Mouse (Mus musculus) spleen, adult 18-20 months (tissue): ENCODE measurements at regions not wholly inside any gene's neighbourhood (a gene's known extent, or its start where the extent isn't known, plus 50 kb on each side); places are given as distances from the start of the nearest gene placed in this dataset.

ENCODE experiments used
- DNase-seq, 2 experiments: peaks; one replicate each; pipeline ENCODE4 v3.0.0; 2022; ENCODE audit warnings: mixed read lengths in 2 of 2

DNA sequence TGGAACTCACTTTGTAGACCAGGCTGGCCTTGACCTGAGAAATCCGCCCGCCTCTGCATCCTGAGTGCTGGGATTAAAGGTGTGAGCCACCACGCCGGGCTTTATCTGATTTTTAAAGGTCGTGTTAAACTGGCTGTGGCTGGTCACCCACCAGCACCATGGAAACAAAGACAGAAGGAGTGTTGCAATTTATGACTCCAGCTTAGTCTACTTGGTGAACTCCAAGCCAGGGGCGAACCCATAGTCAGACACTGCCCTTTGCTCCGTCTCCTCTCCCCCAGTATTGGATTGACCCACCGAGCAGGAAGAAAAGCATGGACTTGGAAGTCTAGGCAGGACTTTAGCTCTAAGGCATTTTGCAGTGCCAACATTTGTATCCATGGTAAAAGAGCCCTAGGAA is 86.5 kb upstream of the Fam3c start:
- DNase-seq, result no peak

DNA sequence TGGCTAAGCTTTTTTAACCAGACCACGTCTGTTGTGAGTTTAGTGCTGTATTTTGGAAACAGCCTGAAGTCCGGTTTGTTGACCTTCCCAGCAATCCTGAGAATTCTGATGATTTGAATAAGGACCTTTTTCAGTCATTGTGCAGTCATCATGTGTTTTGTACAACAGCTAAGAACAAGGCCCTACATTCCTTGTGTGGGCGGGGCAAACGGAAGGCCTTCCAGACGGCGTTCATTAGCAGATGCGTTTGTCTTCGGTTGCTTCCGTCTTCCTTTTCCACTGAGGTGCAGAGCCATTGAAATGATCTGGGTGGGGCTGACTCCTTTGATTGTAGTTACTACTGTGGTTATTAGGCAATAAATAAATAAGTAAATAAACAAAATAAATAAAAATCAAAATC is 83.8 kb upstream of the Fam3c start:
- DNase-seq, result no peak

DNA sequence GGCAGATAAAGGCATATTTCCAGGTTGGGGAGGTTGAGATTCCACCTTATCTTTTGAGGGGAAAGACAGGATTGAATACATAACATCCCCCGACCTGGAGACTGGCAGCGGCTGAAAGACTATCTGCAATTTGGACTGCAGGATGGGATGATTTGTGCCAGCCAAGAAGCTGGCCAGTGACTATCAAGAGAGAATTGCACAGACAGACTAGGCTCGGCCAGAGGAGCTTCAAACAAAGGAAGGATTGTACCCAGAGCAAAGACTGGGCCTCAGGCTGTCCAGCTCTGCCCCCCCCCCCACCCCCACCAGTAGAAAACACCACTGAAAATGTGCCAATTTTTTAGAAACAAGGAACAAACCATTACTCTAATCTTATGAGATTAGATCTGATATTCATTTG is 73.0 kb upstream of the Fam3c start:
- DNase-seq, result no peak

DNA sequence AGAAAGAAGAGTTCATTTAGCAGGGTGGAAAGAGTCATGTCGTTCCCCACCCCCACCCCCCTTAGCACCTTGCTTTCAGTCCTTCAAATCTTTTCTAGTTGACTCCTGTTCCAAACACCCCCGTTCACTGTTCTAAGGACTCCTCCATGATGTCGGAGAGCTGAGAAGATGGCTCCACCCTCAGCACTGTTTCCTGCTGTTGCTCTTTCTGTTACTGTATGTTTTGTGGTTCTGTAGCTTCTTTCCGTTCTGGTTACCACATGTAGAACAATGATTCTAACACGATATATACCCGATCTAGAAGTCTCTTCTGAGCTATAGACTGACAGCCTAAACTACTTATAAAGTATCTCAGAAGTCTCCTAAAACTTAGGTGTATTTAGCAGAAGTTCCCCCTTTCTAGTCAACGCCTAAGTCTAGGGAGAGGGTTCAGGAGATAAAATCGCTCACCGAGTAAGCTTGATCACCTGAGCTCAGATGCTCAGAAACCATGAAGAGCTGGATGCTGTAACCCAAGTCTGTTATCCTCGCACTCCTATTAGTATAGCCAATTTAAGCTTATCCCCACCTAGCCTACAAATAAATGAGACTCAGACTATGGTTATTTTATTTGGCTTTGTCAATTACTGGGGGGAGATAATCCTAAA is 68.2 kb upstream of the Fam3c start:
- no peak for DNase-seq

DNA sequence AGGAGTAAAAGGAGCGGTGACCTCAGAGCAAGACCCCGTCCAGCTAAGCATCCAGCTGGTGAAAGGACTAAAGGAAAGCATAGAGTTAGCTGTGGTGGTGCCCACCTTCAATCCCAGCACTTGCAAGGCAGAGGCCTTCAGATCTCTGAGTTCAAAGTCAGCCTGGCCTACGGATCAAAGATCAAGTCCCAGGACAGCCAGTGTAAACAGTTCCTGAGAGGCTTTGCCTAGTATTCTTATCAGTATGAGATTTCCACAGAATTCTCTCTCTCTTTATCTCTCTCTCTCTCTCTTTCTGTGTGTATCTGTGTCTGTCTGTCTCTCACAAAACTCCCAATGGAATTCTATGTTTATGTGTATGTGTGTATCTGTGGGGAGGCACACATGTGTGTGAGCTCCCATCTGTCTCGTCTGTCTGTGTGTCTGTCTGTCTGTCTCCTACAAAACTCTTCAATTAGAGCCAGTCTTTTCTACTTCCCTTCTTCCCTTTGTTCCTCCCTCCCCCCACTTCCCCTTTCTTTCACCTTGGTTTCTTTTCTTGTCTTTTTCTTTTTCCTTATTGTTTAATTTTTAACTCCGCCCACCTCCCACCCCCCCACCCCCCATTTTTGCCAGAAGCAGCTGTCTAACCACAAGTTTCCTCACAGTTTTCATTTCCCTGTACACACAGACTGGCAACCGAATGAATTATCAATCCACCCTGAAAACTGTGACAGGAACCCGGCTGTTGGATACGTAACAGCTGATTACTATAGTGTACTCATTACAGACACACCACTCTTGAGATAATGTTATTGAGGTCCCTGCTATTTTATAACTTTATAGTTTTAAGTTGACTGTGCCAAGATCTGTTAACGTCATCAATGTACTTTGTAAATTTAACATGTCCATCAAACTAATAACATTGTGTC is 67.3 kb upstream of the Fam3c start:
- no peak for DNase-seq

DNA sequence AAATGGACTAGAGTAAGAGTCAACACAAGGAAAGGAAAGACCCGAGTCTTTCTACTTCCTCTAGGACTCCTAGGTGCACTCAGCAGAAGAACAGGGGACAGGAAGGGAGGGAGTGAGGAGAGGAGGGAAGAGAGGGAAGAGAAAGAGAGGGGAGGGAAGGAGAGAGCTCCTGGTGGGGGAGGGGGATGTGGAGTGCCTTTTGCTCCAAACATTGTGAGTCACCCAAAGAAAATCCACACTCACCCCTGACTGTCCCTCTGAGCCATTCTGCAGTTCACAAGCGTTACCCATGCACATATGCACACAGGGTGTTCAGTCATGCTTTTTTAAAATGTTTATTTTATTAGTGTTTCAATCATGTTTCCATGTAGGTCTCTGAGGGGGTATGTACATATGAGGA is 65.5 kb upstream of the Fam3c start:
- no peak for DNase-seq

DNA sequence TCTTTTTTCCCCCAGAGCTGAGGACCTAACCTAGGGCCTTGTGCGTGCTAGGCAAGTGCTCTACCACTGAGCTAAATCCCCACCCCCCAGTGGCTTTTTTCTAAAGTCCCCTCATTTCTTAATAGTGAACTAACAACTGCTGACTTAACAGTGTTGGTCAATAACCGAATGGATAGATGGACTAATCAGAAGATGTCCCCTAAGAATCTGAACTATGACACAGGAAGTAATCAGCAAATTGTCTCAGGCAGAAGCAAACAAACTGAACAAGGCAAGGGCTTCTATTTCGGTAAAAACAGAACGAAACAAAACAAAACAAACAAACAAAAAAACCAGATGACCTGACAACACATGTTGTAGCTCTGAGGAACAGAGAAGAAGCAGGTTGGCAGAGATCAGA is 62.2 kb upstream of the Fam3c start:
- no peak for DNase-seq

DNA sequence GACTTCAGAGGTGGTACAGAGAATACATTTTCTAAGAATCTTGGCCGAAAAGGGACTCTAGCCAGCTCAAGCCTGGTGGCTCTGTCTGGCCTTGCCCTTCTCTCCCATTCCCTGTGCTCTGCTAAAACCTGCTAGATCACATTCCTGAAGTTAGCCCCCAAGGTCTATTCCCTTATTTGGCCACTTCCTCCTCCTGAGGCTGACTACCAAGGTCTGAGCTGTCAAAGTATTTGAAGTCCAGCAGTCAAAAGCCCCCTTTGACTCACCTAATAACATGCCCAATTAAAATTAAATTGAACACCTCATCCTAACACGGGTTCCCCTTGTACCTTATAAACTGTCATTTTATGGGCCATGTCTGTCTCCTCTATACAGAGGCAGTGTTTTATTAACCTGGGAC is 61.1 kb upstream of the Fam3c start:
- DNase-seq, result no peak

DNA sequence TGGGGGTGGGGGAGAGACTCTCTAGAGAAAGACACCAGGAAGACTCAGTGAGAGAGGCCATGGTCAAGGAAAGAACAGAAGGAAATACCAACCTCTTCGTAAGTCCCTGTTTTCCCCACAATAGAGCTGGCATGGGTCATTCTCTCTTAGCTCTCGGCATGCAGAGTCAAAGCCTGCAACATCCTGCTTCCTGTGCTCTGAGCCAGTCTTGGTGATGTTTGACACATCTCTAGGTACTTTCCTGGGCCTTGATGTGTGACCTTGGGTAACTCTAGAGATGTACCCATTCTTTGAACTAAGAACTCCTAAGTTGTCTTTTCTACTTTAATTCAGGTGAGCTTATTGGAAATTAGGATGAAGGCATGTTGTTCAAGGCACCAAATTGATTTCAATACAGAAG is 55.8 kb upstream of the Fam3c start:
- no peak for DNase-seq

DNA sequence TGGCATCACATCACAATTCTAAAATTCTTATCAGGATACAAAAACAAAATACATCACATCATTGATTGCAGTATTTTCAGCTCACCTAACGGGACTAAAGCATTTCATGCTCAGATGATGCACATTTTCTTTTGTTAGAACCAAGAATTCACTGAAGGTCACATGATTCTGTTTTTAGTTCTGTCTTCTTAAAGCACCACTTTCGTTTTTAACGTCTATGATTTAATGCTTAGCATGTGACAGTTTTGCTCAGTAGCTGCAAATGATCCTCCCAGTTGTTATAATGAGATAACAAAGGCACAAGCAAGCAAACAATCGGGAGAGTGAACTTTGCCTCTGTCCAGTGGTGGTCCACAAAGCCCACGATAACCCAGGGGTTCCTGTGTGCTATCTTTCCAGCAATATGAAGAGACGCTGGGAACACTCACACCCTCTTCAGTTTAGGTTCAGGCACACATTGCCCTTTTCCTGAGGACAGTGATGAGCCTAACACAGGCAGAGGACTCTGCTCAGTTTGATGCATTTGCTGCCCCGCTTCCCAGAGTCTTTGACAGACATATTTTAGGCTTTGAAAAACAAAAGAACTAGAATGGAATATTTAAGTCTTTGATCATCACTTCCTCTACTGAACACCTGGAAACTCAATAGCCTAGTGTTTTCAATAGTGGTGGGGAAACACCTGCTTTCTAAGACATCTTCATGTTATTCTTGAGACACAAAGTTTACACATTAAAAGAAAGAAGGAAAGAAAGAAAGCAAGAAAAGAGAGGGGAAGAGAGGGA is 53.0 kb upstream of the Fam3c start:
- DNase-seq, result no peak
